Mouse (Mus musculus): Measurements from ENCODE around the gene Gpx2. TPM values are rescaled to one million over a fixed set of nuclear protein-coding genes. Genes with fewer than 3 reads are reported as not detected.

Gene Gpx2
- total and polyA plus RNA-seq, 3 experiments: not detected

DNA sequence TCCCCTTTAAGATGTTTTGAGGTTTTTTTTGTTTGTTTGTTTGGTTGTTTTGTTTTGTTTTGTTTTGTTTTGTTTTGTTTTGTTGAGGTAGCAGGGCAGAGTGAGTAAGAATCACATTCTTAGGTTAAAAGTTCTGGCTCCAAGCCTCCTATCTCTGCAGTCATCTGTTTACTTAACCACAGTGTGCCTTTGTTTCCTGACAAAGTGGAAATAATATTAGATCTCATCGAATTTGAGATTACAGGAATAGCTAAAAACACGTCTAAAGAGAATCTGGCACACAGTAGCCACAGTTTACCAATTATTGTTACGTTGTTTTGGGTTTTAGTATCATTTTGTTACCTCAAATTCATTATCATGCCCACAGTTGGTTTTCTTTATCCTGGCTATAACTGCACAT lies 20.7 kb downstream of the Gpx2 start:
- no peak for TF ChIP-seq ZC3H11A (IDR thresholded peaks at IDR 0.05; ENCODE audit: low read depth, low read length)
- no peak for TF ChIP-seq JUN (IDR thresholded peaks at IDR 0.05; ENCODE audit: insufficient read depth, low read depth, low read length)
- TF ChIP-seq MXI1 (IDR thresholded peaks at IDR 0.05; ENCODE audit: low read depth, low read length): no peak
- no peak for TF ChIP-seq GABPA (IDR thresholded peaks at IDR 0.05; ENCODE audit: insufficient replicate concordance, low read depth, low read length)
- TF ChIP-seq SIN3A (IDR thresholded peaks at IDR 0.05; ENCODE audit: low read length): no peak
- TF ChIP-seq RAD21 (IDR thresholded peaks at IDR 0.05; ENCODE audit: low read depth, low read length): no peak
- no peak for TF ChIP-seq JUND (conservative IDR thresholded peaks at IDR 0.05; ENCODE audit: low read depth, low read length)
- no peak for TF ChIP-seq PAX5 (IDR thresholded peaks at IDR 0.05; ENCODE audit: low read length)
- no peak overlapping the region for H3K4me2 ChIP-seq (ENCODE audit: insufficient read depth, low read depth, poor library complexity, severe bottlenecking)
- H3K79me2 ChIP-seq (replicated peaks; ENCODE audit: control insufficient read depth, extremely low read depth, insufficient read depth, poor library complexity, severe bottlenecking): no peaks in the 10 kb centered on the region
- dilution Hi-C loops (cut with MboI; ENCODE audit: extremely low pct_ligation_motif_present, extremely low pct_unique_long_range_greater_than_20kb, low sequenced_read_pairs): no loop called here
- H3K4me1 ChIP-seq (ENCODE audit: control insufficient read depth in 1 of 2, insufficient read depth in 2 of 2): peaks cover 0 to 10% of the 10 kb centered on the region in 2 experiments; a peak in 2 of 4 replicates
- H3K36me3 ChIP-seq (replicated peaks in 1 of 2; ENCODE audit: control insufficient read depth in 1 of 2, insufficient read depth in 1 of 2, low read length in 1 of 2): peaks cover 0 to 47% of the 10 kb centered on the region in 2 experiments
- no peak overlapping the region for H3K9ac ChIP-seq (ENCODE audit: insufficient read depth, low read depth)
- H3K27ac ChIP-seq (ENCODE audit: insufficient read depth, low read depth): no peak overlapping the region
- DNase-seq (ENCODE audit: extremely low read depth): no peak
- in situ Hi-C loops (cut with MboI; ENCODE audit: low pct_ligation_motif_present, low pct_unique_long_range_greater_than_20kb, low sequenced_read_pairs): no loop called here
- H3K4me3 ChIP-seq (replicated peaks in 1 of 3; ENCODE audit: low read depth in 2 of 3, low read length in 2 of 3, poor library complexity in 1 of 3): no peak overlapping the region
- no peaks in the 10 kb centered on the region for H3K27me3 ChIP-seq (replicated peaks)
- H3K9me3 ChIP-seq (replicated peaks; ENCODE audit: low read length): no peaks in the 10 kb centered on the region

DNA sequence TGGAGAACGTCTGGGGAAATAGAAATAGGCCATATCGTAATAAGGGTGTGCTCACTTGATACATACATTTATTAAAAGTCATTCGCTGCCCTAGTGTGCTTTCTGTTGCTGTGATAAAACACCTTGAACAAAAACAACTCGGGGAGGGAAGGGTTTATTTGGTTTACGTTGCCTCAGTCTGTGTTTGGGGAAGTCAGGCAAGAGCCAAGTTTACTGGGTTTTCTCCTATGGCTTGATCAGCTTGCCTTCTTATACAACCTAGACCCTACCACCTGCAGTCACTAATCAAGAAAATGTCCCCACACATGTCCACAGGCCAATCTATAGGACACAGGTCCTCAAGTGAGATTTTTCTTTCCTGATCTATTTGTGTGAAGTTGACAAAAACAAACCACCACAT lies 23.8 kb downstream of the Gpx2 start:
- Histone ChIP-seq H3K9ac (ENCODE audit: insufficient read depth, low read depth) (no peak overlapping the region), H3K4me2 (ENCODE audit: insufficient read depth, low read depth, poor library complexity, severe bottlenecking) (no peak overlapping the region), H3K9me3 (replicated peaks; ENCODE audit: low read length) (no peaks in the 10 kb centered on the region), H3K27ac (ENCODE audit: insufficient read depth, low read depth) (no peak overlapping the region), H3K36me3 (replicated peaks in 1 of 2; ENCODE audit: control insufficient read depth in 1 of 2, insufficient read depth in 1 of 2, low read length in 1 of 2) (peaks cover 0 to 42% of the 10 kb centered on the region in 2 experiments), H3K27me3 (replicated peaks) (no peaks in the 10 kb centered on the region), H3K4me1 (ENCODE audit: control insufficient read depth in 1 of 2, insufficient read depth in 2 of 2) (peaks cover 0 to 12% of the 10 kb centered on the region in 2 experiments; a peak in 2 of 4 replicates), H3K79me2 (replicated peaks; ENCODE audit: control insufficient read depth, extremely low read depth, insufficient read depth, poor library complexity, severe bottlenecking) (peaks cover 2% of the 10 kb centered on the region; the same call in 1 of the 2 replicates), H3K4me3 (replicated peaks in 1 of 3; ENCODE audit: low read depth in 2 of 3, low read length in 2 of 3, poor library complexity in 1 of 3) (no peak overlapping the region)
- TF ChIP-seq NRF1 (IDR thresholded peaks at IDR 0.05; ENCODE audit: low read depth, low read length) (no peak), MEF2A (IDR thresholded peaks at IDR 0.05; ENCODE audit: borderline replicate concordance, low read depth, low read length) (no peak), POLR2AphosphoS2 (IDR thresholded peaks at IDR 0.05; ENCODE audit: low read depth, low read length) (no peak), RAD21 (IDR thresholded peaks at IDR 0.05; ENCODE audit: low read depth, low read length) (no peak), USF1 (IDR thresholded peaks at IDR 0.05; ENCODE audit: low read depth, low read length) (no peak), MYC (IDR thresholded peaks at IDR 0.05; ENCODE audit: low read depth, low read length) (no peak), USF2 (conservative IDR thresholded peaks at IDR 0.05; ENCODE audit: low read depth, low read length) (no peak), MXI1 (IDR thresholded peaks at IDR 0.05; ENCODE audit: low read depth, low read length) (no peak), UBTF (IDR thresholded peaks at IDR 0.05; ENCODE audit: low read depth, low read length) (no peak), CHD1 (IDR thresholded peaks at IDR 0.05; ENCODE audit: low read depth, low read length) (no peak), CTCF (conservative IDR thresholded peaks at IDR 0.05 in 1 of 2, IDR thresholded peaks at IDR 0.05 in 1 of 2; ENCODE audit: low read depth in 2 of 2, low read length in 2 of 2) (no peak), SMC3 (IDR thresholded peaks at IDR 0.05; ENCODE audit: low read depth, low read length) (no peak), MAZ (IDR thresholded peaks at IDR 0.05; ENCODE audit: low read depth, low read length) (no peak), MAFK (IDR thresholded peaks at IDR 0.05; ENCODE audit: insufficient replicate concordance, low read length) (no peak), RCOR1 (conservative IDR thresholded peaks at IDR 0.05; ENCODE audit: low read depth, low read length) (no peak), NELFE (IDR thresholded peaks at IDR 0.05; ENCODE audit: low read depth, low read length) (no peak), JUND (conservative IDR thresholded peaks at IDR 0.05; ENCODE audit: low read depth, low read length) (no peak), EP300 (IDR thresholded peaks at IDR 0.05; ENCODE audit: low read length) (no peak), ZMIZ1 (IDR thresholded peaks at IDR 0.05; ENCODE audit: low read depth, low read length) (no peak)
- dilution Hi-C loops (cut with MboI; ENCODE audit: extremely low pct_ligation_motif_present, extremely low pct_unique_long_range_greater_than_20kb, low sequenced_read_pairs) (no loop called here), in situ Hi-C loops (cut with MboI; ENCODE audit: low pct_ligation_motif_present, low pct_unique_long_range_greater_than_20kb, low sequenced_read_pairs) (no loop called here)
- DNase-seq (ENCODE audit: extremely low read depth): no peak

Data from CH12.LX (cell line).